Mouse (Mus musculus): ENCODE data around the gene St14.
A peak's percentile ranks its signal among the peaks of the same experiment; 100 is the strongest.
"Not testable (repeated sequence)": the region's sequence is repeated elsewhere in the genome, so short reads cannot be mapped to it uniquely, and the experiment has no call there.

The St14 gene

GRCm38 (mm10) chr9:31131205-31131968, at the start of gene St14:
Gene St14 (minus strand): TSS chr9:31131853.
- no peak for DNase-seq (ENCODE audit: low spot score in 2 of 2)

DNA sequence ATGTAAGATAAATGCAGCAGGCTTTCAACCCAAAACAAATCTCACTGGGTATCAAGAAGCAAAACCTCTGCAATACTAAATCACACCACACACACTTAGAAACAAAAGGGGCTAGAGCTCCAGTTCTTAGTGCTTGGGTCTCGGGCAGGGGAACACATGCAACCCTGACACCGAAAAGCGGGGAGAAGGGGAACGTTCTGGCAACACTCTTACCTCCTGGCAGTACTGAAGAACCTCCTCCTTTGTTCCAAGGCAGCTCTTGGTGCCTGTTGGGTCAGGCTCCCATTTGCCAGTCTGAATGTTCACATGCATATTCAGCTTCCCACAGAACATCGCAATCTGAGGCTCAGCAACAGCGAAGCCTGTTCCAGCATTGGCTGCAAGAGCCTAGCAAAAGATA, 46.0 kb upstream of the St14 start:
- DNase-seq (ENCODE audit: low spot score in 2 of 2), result no peak

GRCm38 (mm10) chr9:31176379-31177130, 44.9 kb upstream of the St14 start:
- peak; percentile 55 to 77 for DNase-seq (ENCODE audit: low spot score in 2 of 2)

- DNase-seq (ENCODE audit: low spot score in 2 of 2), result no peak
Measured at GRCm38 (mm10) chr9:31175978-31176377, 44.3 kb upstream of the St14 start.

GRCm38 (mm10) chr9:31175346-31175745, 43.7 kb upstream of the St14 start:
- DNase-seq (ENCODE audit: low spot score in 2 of 2), result no peak

DNA sequence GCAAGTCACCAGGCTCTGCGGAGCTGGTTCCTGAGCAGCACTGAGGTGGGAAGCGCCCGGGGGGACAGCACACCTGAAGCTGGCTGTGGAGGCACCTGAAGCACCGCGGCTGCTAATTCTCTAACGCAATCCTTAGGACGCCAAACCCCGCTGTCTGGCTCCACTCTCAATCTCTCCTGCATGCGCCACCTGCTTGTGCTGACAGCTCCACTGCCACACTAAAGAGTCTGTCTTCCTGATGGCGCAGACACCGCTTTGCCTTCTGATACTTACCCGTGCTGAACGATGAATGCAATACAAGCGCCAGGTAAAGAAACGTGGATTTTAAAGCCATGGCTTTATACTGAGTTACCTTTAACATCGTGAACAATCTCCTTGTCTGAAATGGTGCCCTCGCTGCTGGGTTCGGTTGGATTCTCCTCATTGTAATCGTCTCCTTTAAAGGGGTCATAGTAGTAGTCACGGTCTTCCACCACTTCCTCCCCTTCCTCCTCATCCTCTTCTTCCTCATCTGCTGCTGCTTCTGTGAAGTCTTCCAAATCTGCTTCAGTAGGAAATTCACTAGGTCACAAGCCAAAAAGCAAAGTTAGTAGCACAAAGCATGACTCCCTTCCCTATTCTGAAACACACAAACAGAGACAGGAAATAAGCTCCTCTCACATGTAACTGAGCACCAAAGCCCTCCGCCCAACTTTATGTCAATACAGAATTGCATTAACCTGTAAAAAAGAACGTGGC, 36.9 kb upstream of the St14 start:
- no peak for DNase-seq (ENCODE audit: low spot score in 2 of 2)

DNA sequence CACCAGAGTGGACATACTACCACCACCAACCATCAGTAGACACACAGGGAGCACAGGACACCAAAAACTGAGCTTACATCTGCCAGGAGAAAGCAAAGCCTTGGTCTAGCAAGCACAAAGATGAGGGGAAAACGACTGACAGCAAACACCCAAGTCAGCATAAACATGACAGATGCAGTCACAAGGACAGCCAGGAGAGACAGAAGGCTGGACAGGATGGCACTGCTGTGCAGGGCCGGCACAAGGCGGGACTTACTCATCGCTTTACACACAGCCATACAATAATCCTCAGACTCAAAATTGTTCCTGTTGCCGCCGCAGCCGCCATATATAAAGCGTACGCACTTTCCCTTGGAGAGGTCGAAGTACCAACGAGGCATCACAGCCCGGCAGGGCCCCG, 35.7 kb upstream of the St14 start:
- no peak for DNase-seq (ENCODE audit: low spot score in 2 of 2)

GRCm38 (mm10) chr9:31165505-31165904, 33.9 kb upstream of the St14 start:
- DNase-seq (ENCODE audit: low spot score in 2 of 2), result not testable (repeated sequence)

- no peak for DNase-seq (ENCODE audit: low spot score in 2 of 2)
Measured at GRCm38 (mm10) chr9:31163327-31163726, 31.7 kb upstream of the St14 start.

DNA sequence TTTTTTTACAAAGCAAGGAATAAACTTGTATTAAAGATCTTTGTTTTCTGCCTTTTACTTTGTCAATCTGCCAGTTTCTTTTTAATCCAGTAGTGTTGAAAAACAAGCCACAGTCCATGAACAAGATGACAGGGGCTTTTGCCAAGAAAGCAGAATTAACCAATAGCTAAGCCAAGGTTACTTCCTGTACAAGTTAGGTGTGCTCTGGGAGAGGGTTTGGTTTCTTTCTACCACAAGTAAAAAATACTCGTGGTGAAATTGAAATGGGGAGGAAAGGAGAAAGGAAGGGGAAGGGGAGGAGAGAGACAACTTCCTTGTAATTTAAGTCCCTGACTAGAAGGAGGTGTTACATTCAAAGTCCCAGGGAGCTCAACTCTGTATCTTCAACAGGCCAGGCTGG, 31.3 kb upstream of the St14 start:
- no peak for DNase-seq (ENCODE audit: low spot score in 2 of 2)

DNA sequence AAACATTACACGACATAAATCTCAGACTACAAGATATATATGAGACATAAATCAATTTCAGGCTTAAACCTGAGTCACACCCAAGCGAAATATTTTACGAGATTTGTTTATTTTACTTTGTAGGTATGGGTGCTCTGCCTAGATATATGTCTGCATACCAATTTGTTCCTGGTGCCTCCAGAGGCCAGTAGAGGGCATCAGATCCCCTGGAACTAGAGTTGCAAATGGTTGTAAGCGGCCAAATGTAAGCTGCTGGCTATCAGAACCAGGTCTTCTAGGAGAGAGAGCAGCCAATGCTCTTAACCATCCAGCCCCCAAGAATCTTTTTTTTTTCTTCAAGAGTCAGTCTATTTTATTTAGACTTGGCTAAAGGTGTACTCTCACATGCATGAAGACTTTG, 28.3 kb upstream of the St14 start:
- DNase-seq (ENCODE audit: low spot score in 2 of 2), result no peak

DNA sequence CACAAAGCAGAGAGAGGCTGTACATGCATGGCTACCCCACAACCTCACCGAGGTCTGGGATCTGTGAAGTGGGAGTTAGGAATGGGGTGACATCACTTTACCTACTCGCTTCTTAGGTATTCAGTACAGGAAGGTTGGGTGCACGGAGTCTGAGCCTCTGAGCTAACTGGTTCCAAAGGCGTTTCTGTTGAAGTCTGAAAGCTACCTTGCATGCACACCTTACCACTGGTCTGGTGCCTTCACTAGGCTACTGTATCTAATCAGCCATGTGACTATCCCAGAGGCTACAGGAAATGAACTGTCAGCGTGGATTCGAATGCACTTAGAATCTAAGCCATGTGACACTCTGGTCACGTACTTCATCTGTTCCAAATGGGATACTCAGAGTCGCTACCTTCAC, 24.9 kb upstream of the St14 start:
- DNase-seq (ENCODE audit: low spot score in 2 of 2), result no peak

- no peak for DNase-seq (ENCODE audit: low spot score in 2 of 2)
Measured at GRCm38 (mm10) chr9:31151050-31151449, 19.4 kb upstream of the St14 start.

DNA sequence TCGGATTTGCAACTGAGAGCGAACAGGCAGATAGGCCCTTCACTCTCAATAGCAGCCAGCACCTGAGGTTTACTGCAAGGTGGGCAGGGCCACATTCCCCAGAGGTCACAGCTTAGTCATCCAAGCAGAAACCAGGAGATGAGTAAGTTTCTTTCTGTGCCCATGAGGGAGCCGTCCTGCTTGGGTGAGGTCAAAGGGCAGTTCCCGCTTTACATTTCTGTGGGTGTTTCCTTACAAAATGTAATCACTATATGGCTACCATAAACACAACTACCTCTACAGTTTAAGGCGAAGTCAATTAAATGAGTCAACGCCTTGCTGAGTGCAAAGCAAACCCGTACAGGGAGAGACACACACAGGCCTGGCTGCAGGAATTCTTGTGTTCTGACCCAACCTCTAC, 16.5 kb upstream of the St14 start:
- DNase-seq (ENCODE audit: low spot score in 2 of 2), result no peak

GRCm38 (mm10) chr9:31145272-31145925, 13.7 kb upstream of the St14 start:
- DNase-seq (ENCODE audit: low spot score in 2 of 2), result no peak

DNA sequence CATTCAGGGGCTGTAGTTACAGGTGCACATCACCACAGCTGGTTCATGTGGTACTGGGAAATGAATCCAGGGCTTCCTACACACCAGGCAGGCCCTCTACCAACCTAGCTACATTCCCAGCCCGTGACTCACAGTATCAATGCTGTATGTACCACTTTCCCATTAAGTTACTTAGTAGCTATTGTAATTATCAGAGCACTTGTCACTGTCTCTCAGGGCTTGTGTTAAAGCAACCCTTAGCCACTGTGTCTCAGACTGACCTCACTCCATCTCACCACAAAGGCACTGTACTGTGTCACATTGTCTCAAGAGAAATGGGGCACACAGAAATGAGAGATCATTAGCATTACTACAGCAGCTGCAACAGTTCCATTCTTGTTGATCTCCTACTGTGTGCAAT, 11.3 kb upstream of the St14 start:
- DNase-seq (ENCODE audit: low spot score in 2 of 2), result no peak

- no peak for DNase-seq (ENCODE audit: low spot score in 2 of 2)
Measured at GRCm38 (mm10) chr9:31133131-31133530, 1.5 kb upstream of the St14 start.

GRCm38 (mm10) chr9:31130357-31131204, 1.1 kb downstream of the St14 start:
- no peak for DNase-seq (ENCODE audit: low spot score in 2 of 2)

GRCm38 (mm10) chr9:31129956-31130355, 1.7 kb downstream of the St14 start:
- no peak for DNase-seq (ENCODE audit: low spot score in 2 of 2)

GRCm38 (mm10) chr9:31127876-31128465, 3.7 kb downstream of the St14 start:
- DNase-seq (ENCODE audit: low spot score in 2 of 2), result no peak

DNA sequence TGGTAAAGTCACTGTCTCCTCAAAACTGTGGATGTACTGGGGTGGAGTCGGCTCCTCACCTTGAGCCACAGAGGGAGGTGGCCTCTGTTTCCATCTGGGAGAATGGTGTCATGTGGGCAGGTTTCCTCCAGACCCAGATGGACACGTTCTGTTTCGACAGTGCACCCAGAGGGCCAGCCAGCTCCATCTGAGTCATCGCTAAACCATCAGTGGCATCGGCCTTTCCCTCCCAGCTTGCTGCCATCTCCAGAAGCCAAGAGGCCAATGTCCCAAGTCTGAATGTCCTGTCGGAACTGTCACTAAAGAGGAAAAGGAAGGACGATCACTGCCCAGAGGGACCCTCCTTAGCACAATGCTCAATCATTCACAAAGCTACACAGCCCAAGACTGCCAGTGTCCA, 5.6 kb downstream of the St14 start:
- DNase-seq (ENCODE audit: low spot score in 2 of 2), result no peak

Measured in frontal cortex, postnatal 10 days (tissue).